Mouse (Mus musculus): ENCODE measurements around the gene Sorbs2.

- no peak for TF ChIP-seq HCFC1 (IDR thresholded peaks at IDR 0.05; ENCODE audit: borderline replicate concordance, insufficient read depth, low read length)
- TF ChIP-seq ZNF384 (IDR thresholded peaks at IDR 0.05; ENCODE audit: low read depth, low read length), result no peak
- TF ChIP-seq CHD2 (IDR thresholded peaks at IDR 0.05; ENCODE audit: low read depth, low read length), result no peak
- TF ChIP-seq ZC3H11A (IDR thresholded peaks at IDR 0.05; ENCODE audit: borderline replicate concordance, low read depth, low read length), result no peak
These were observed 173.6 kb downstream of the Sorbs2 start for GRCm38 (mm10) chr8:45681171-45681570.

Data from ES-E14 (cell line).